Mouse (Mus musculus): ENCODE measurements at regions not wholly inside any gene's neighbourhood (a gene's known extent, or its start where the extent isn't known, plus 50 kb on each side); places are given as distances from the start of the nearest gene placed in this dataset.

GRCm38 (mm10) chr16:24092616-24093525, 104.2 kb upstream of the Bcl6 start:
- TF ChIP-seq CTCF (IDR thresholded peaks at IDR 0.05; ENCODE audit: extremely low read depth, insufficient read depth, insufficient read length, insufficient replicate concordance) (no peak), POLR2A (IDR thresholded peaks at IDR 0.05; ENCODE audit: low read depth, low read length) (no peak)

All from spleen, adult 2 months (tissue).